Mouse (Mus musculus) neural tube, embryonic 13.5 days (tissue): ENCODE measurements around the gene Nckap1. TPM values are rescaled to one million over a fixed set of nuclear protein-coding genes. Genes with fewer than 3 reads are reported as not detected.

Experiments
- ATAC-seq: fragments of 200-750 bp; cut with Nextera tagmentation; 2 replicates; pipeline ENCODE4 v1.8.0; 2017; ENCODE audit warnings: low read depth, mild to moderate bottlenecking, moderate TSS enrichment, moderate library complexity
- H3K27ac ChIP-seq: fragments of 300-500 bp; sonication (generic); replicated peaks from 2 replicates; pipeline ENCODE4 v1.5.1; 2015; ENCODE audit warnings: moderate library complexity, mild to moderate bottlenecking, inconsistent platforms
- H3K27me3 ChIP-seq: fragments of 300-500 bp; sonication (generic); 2 replicates; pipeline ENCODE4 v1.6.1; 2015; ENCODE audit warnings: mild to moderate bottlenecking, inconsistent platforms
- H3K36me3 ChIP-seq: fragments of 300-500 bp; sonication (generic); 2 replicates; pipeline ENCODE4 v1.6.1; 2015; ENCODE audit warnings: mild to moderate bottlenecking, inconsistent platforms
- H3K4me1 ChIP-seq: fragments of 300-500 bp; sonication (generic); replicated peaks from 2 replicates; pipeline ENCODE4 v1.6.1; 2015; ENCODE audit warnings: inconsistent platforms
- H3K4me2 ChIP-seq: fragments of 300-500 bp; sonication (generic); 2 replicates; pipeline ENCODE4 v1.6.1; 2015; ENCODE audit warnings: inconsistent platforms, mild to moderate bottlenecking, moderate library complexity
- H3K4me3 ChIP-seq: fragments of 300-500 bp; sonication (generic); 2 replicates; pipeline ENCODE4 v1.5.1; 2015; ENCODE audit warnings: mild to moderate bottlenecking, inconsistent platforms
- H3K9ac ChIP-seq: fragments of 300-500 bp; sonication (generic); 2 replicates; pipeline ENCODE4 v1.6.1; 2015; ENCODE audit warnings: moderate library complexity, mild to moderate bottlenecking, inconsistent platforms
- H3K9me3 ChIP-seq: fragments of 300-500 bp; sonication (generic); 2 replicates; pipeline ENCODE4 v1.6.1; 2016; ENCODE audit warnings: inconsistent platforms
- WGBS: fragments of 180-500 bp; shearing (Covaris S2); methylation state at CpG from one replicate; pipeline ENCODE4 v1.1.7; 2015; 5-methylcytosine and 5-hydroxymethylcytosine counted together
- polyA plus RNA-seq: library from polyadenylated mRNA; unstranded; fragments of >200 nt; fragmentation: Nextera tagmentation; extraction: Ambion mirVana; gene quantifications from 2 replicates; pipeline ENCODE4 v1.2.1, GENCODE M21; 2015

Gene Nckap1
- 90.5 and 104 TPM in 2 replicates for polyA plus RNA-seq

GRCm38 (mm10) chr2:80581043-80581711, at the start of gene Nckap1:
Gene Nckap1 (minus strand): TSS chr2:80581380.
- Histone ChIP-seq H3K36me3 (no peaks in the 10 kb centered on the region), H3K9me3 (no peaks in the 10 kb centered on the region), H3K4me2 (peak within 1 kb of the TSS; percentile 69), H3K4me1 (peaks cover 20% of the 10 kb centered on the region), H3K27me3 (no peaks in the 10 kb centered on the region), H3K4me3 (peak within 1 kb of the TSS; percentile 91), H3K9ac (peak within 1 kb of the TSS; percentile 97), H3K27ac (peak within 1 kb of the TSS; percentile 98)
- peak; percentile 95 for ATAC-seq
- WGBS: under 1% methylated on average over 77 of the region's 88 CpGs

GRCm38 (mm10) chr2:80624523-80624922, 43.3 kb upstream of the Nckap1 start:
- 96% methylated on average over 4 of the region's 4 CpGs for WGBS
- no peak for ATAC-seq
- H3K4me3 ChIP-seq: no peak overlapping the region

GRCm38 (mm10) chr2:80621921-80622320, 40.7 kb upstream of the Nckap1 start:
- H3K27ac ChIP-seq: no peak overlapping the region
- H3K9ac ChIP-seq: no peak overlapping the region
- peaks cover 43% of the 10 kb centered on the region for H3K36me3 ChIP-seq
- no peak overlapping the region for H3K4me3 ChIP-seq
- ATAC-seq: no peak
- 95% methylated on average over 3 of the region's 3 CpGs for WGBS
- H3K9me3 ChIP-seq: no peaks in the 10 kb centered on the region
- H3K4me1 ChIP-seq: peaks cover 13% of the 10 kb centered on the region
- no peaks in the 10 kb centered on the region for H3K27me3 ChIP-seq
- no peak overlapping the region for H3K4me2 ChIP-seq

More at GRCm38 (mm10) chr2:80624523-80624922, 43.3 kb upstream of the Nckap1 start:
- Histone ChIP-seq H3K27ac (no peak overlapping the region), H3K27me3 (no peaks in the 10 kb centered on the region), H3K9me3 (no peaks in the 10 kb centered on the region), H3K36me3 (peaks cover 49% of the 10 kb centered on the region), H3K9ac (no peak overlapping the region), H3K4me2 (no peak overlapping the region), H3K4me1 (no peaks in the 10 kb centered on the region)

GRCm38 (mm10) chr2:80618991-80619390, 37.8 kb upstream of the Nckap1 start:
- H3K27ac ChIP-seq: no peak overlapping the region
- H3K9me3 ChIP-seq: no peaks in the 10 kb centered on the region
- ATAC-seq: no peak
- H3K4me1 ChIP-seq: peaks cover 13% of the 10 kb centered on the region
- no peak overlapping the region for H3K4me2 ChIP-seq
- no peaks in the 10 kb centered on the region for H3K27me3 ChIP-seq
- H3K36me3 ChIP-seq: peaks cover 22% of the 10 kb centered on the region
- H3K4me3 ChIP-seq: no peak overlapping the region
- no peak overlapping the region for H3K9ac ChIP-seq
- 89% methylated on average over 3 of the region's 3 CpGs for WGBS

- Histone ChIP-seq H3K4me3 (peak within 1 kb of the TSS; percentile 62), H3K36me3 (0 out of 2 replicates have a peak, but pooled peaks cover 6% of the 10 kb centered on the region), H3K4me1 (peaks cover 13% of the 10 kb centered on the region), H3K9ac (peak within 1 kb of the TSS; percentile 79), H3K4me2 (peak within 1 kb of the TSS; percentile 86), H3K27me3 (no peaks in the 10 kb centered on the region), H3K27ac (peak within 1 kb of the TSS; percentile 70), H3K9me3 (no peaks in the 10 kb centered on the region)
- ATAC-seq: peak; percentile 100
- 2% methylated on average over 21 of the region's 21 CpGs for WGBS
Measured at GRCm38 (mm10) chr2:80616854-80617737, 35.9 kb upstream of the Nckap1 start, which contains the start of the genes Dusp19 and Nup35. Gene Dusp19 (plus strand): TSS chr2:80617045. Gene Nup35 (plus strand): TSS chr2:80617236.

- no peak overlapping the region for H3K9ac ChIP-seq
- ATAC-seq: no peak
- no peak overlapping the region for H3K4me3 ChIP-seq
- no peaks in the 10 kb centered on the region for H3K9me3 ChIP-seq
- WGBS: 68% methylated on average over 2 of the region's 2 CpGs
- H3K4me1 ChIP-seq: peaks cover 5% of the 10 kb centered on the region
- H3K36me3 ChIP-seq: no peaks in the 10 kb centered on the region
- no peak overlapping the region for H3K4me2 ChIP-seq
- no peaks in the 10 kb centered on the region for H3K27me3 ChIP-seq
- H3K27ac ChIP-seq: no peak overlapping the region
Measured at GRCm38 (mm10) chr2:80612796-80613195, 31.6 kb upstream of the Nckap1 start.

GRCm38 (mm10) chr2:80612286-80612685, 31.1 kb upstream of the Nckap1 start:
- Histone ChIP-seq H3K9me3 (no peaks in the 10 kb centered on the region), H3K9ac (no peak overlapping the region), H3K4me3 (no peak overlapping the region), H3K27ac (no peak overlapping the region), H3K4me2 (no peak overlapping the region), H3K4me1 (no peaks in the 10 kb centered on the region; the same call in 1 of the 2 replicates), H3K27me3 (no peaks in the 10 kb centered on the region), H3K36me3 (no peaks in the 10 kb centered on the region)
- WGBS: 64% methylated on average over 1 of the region's 1 CpGs
- no peak for ATAC-seq

GRCm38 (mm10) chr2:80603771-80604426, 22.7 kb upstream of the Nckap1 start:
- no peaks in the 10 kb centered on the region for H3K36me3 ChIP-seq
- no peaks in the 10 kb centered on the region for H3K27me3 ChIP-seq
- no peak overlapping the region for H3K27ac ChIP-seq
- ATAC-seq: no peak
- H3K9ac ChIP-seq: no peak overlapping the region
- WGBS: 85% methylated on average over 19 of the region's 19 CpGs
- H3K4me1 ChIP-seq: no peaks in the 10 kb centered on the region
- no peak overlapping the region for H3K4me3 ChIP-seq
- no peak overlapping the region for H3K4me2 ChIP-seq
- H3K9me3 ChIP-seq: no peaks in the 10 kb centered on the region

GRCm38 (mm10) chr2:80602756-80603155, 21.6 kb upstream of the Nckap1 start:
- 87% methylated on average over 13 of the region's 13 CpGs for WGBS
- Histone ChIP-seq H3K27me3 (no peaks in the 10 kb centered on the region), H3K4me2 (no peak overlapping the region), H3K9ac (no peak overlapping the region), H3K9me3 (no peaks in the 10 kb centered on the region), H3K36me3 (no peaks in the 10 kb centered on the region), H3K4me1 (no peaks in the 10 kb centered on the region), H3K4me3 (no peak overlapping the region), H3K27ac (no peak overlapping the region)
- ATAC-seq: no peak

- no peaks in the 10 kb centered on the region for H3K9me3 ChIP-seq
- no peaks in the 10 kb centered on the region for H3K4me1 ChIP-seq
- ATAC-seq: no peak
- H3K36me3 ChIP-seq: no peaks in the 10 kb centered on the region
- no peak overlapping the region for H3K4me2 ChIP-seq
- H3K4me3 ChIP-seq: no peak overlapping the region
- H3K27ac ChIP-seq: no peak overlapping the region
- H3K9ac ChIP-seq: no peak overlapping the region
- H3K27me3 ChIP-seq: no peaks in the 10 kb centered on the region
Measured at GRCm38 (mm10) chr2:80600611-80601010, 19.4 kb upstream of the Nckap1 start.

- Histone ChIP-seq H3K4me1 (no peaks in the 10 kb centered on the region), H3K4me3 (no peak overlapping the region), H3K36me3 (no peaks in the 10 kb centered on the region), H3K9ac (no peak overlapping the region), H3K9me3 (no peaks in the 10 kb centered on the region), H3K27me3 (no peaks in the 10 kb centered on the region), H3K27ac (no peak overlapping the region), H3K4me2 (no peak overlapping the region)
- ATAC-seq: no peak
- 83% methylated on average over 3 of the region's 3 CpGs for WGBS
Measured at GRCm38 (mm10) chr2:80599850-80600249, 18.7 kb upstream of the Nckap1 start.

- H3K27ac ChIP-seq: no peak overlapping the region
- H3K4me3 ChIP-seq: no peak overlapping the region
- no peaks in the 10 kb centered on the region for H3K27me3 ChIP-seq
- H3K36me3 ChIP-seq: no peaks in the 10 kb centered on the region
- no peak for ATAC-seq
- no peaks in the 10 kb centered on the region for H3K4me1 ChIP-seq
- 77% methylated on average over 5 of the region's 5 CpGs for WGBS
- H3K4me2 ChIP-seq: no peak overlapping the region
- H3K9ac ChIP-seq: no peak overlapping the region
- no peaks in the 10 kb centered on the region for H3K9me3 ChIP-seq
Measured at GRCm38 (mm10) chr2:80596960-80597359, 15.8 kb upstream of the Nckap1 start.
